Mouse (Mus musculus) liver, postnatal 0 days (tissue): ENCODE measurements around the gene Mecr.

Source experiments
- CTCF ChIP-seq: sonication (generic); IDR thresholded peaks from 2 replicates; pipeline ENCODE4 v1.5.1; 2016; ENCODE audit warnings: antibody characterized with exemption, low read depth
- EP300 ChIP-seq: IDR thresholded peaks from 2 replicates; pipeline ENCODE4 v1.6.1; 2016; ENCODE audit warnings: antibody characterized with exemption, low read depth, mild to moderate bottlenecking

GRCm38 (mm10) chr4:131860492-131861340, 17.4 kb downstream of the Mecr start:
- peak; percentile 99 for TF ChIP-seq CTCF
- no peak for TF ChIP-seq EP300
